Comparison of ENCODE assay signal across 14 mouse cellular contexts in the genomic region with DNA sequence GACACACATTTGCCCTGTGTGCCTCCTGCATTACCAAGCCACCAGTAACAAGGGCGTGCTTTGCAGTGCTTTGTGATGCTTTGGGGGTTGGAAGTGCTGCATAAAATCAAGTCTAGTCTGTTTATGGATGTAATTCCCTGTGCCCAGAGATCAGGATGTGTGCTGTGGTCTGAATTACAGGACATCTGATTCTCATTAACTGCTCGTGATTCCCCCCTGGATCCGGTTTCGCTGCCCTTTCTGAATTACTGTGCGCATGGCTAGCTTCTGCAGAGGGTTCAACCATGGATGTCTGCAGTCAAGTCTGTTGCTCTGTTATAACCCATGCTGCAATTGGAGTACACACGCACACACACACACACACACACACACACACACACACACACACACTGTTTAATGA. TPM values are rescaled to one million over a fixed set of nuclear protein-coding genes. Genes with fewer than 3 reads are reported as not detected.
A peak's percentile ranks its signal among the peaks of the same experiment; 100 is the strongest.
DNase-seq lines count a peak whose midpoint lies in the region; ATAC-seq lines count a peak whose summit lies in the region.
"Had no signal": no experiment of that assay in that cellular context is flagged by ENCODE, and none has a peak within 500 bp of the region (broad histone marks: within the 10 kb centered on the region; RNA-seq: fewer than 3 reads in every experiment).

No protein-coding gene starts in this region.

- no peaks in the 10 kb centered on the region for H3K36me3 ChIP-seq in hindbrain, embryonic 11.5 days (ENCODE audit: control insufficient read depth, insufficient read depth, low read length)
- H3K36me3 ChIP-seq in hindbrain, embryonic 13.5 days = no peaks in the 10 kb centered on the region
- no peaks in the 10 kb centered on the region for H3K36me3 ChIP-seq in limb, embryonic 13.5 days
- H3K36me3 ChIP-seq: liver, embryonic 12.5 days had no signal

- no peak overlapping the region for H3K4me2 ChIP-seq in hindbrain, embryonic 11.5 days (replicated peaks; ENCODE audit: low read depth, low read length)
- no peak overlapping the region for H3K4me2 ChIP-seq in hindbrain, embryonic 13.5 days
- 0 out of 2 replicates have a peak overlapping the region, but pooled peaks have one; percentile 9 for H3K4me2 ChIP-seq in limb, embryonic 13.5 days (replicated peaks)
- H3K4me2 ChIP-seq: liver, embryonic 12.5 days had no signal

- peak; percentile 36 for DNase-seq in hindbrain, embryonic 11.5 days (ENCODE audit: low spot score)
- DNase-seq in MN1 (ENCODE audit: low spot score) = peak; percentile 70
- DNase-seq in embryo, embryonic 9.5 days (ENCODE audit: extremely low spot score) = peak; percentile 54
- no peak for DNase-seq in ovary, postnatal 10 days (ENCODE audit: low spot score)
- DNase-seq in testis, postnatal 14 days (ENCODE audit: low spot score) = no peak
- DNase-seq: cerebellum, postnatal 36 days; forebrain, postnatal 0 days; heart, postnatal 36 days; lung, postnatal 36 days had no signal

- no peaks in the 10 kb centered on the region for H3K27me3 ChIP-seq in hindbrain, embryonic 11.5 days (ENCODE audit: control insufficient read depth, insufficient read depth, low read length)
- no peaks in the 10 kb centered on the region for H3K27me3 ChIP-seq in hindbrain, embryonic 13.5 days
- H3K27me3 ChIP-seq in limb, embryonic 13.5 days = no peaks in the 10 kb centered on the region
- H3K27me3 ChIP-seq: liver, embryonic 12.5 days had no signal

- WGBS in hindbrain, embryonic 11.5 days = 53% methylated on average over 6 of the region's 6 CpGs
- WGBS in hindbrain, embryonic 13.5 days = 63% methylated on average over 6 of the region's 6 CpGs
- 16% methylated on average over 6 of the region's 6 CpGs for WGBS in limb, embryonic 13.5 days

- H3K9me3 ChIP-seq in hindbrain, embryonic 11.5 days (ENCODE audit: control insufficient read depth, low read length) = no peaks in the 10 kb centered on the region
- H3K9me3 ChIP-seq in hindbrain, embryonic 13.5 days = no peaks in the 10 kb centered on the region
- H3K9me3 ChIP-seq in limb, embryonic 13.5 days = no peaks in the 10 kb centered on the region
- H3K9me3 ChIP-seq: liver, embryonic 12.5 days had no signal

- no peaks in the 10 kb centered on the region for H3K4me1 ChIP-seq in hindbrain, embryonic 11.5 days (replicated peaks; ENCODE audit: control insufficient read depth, insufficient read depth, low read length)
- H3K4me1 ChIP-seq in hindbrain, embryonic 13.5 days (replicated peaks) = no peaks in the 10 kb centered on the region
- H3K4me1 ChIP-seq in limb, embryonic 13.5 days = peaks cover 21% of the 10 kb centered on the region
- H3K4me1 ChIP-seq: liver, embryonic 12.5 days had no signal

- no peak overlapping the region for H3K9ac ChIP-seq in hindbrain, embryonic 11.5 days (ENCODE audit: low read depth, low read length)
- H3K9ac ChIP-seq in hindbrain, embryonic 13.5 days = no peak overlapping the region
- H3K9ac ChIP-seq in limb, embryonic 13.5 days = no peak overlapping the region
- H3K9ac ChIP-seq: forebrain, postnatal 0 days; liver, embryonic 12.5 days had no signal

- ATAC-seq in hindbrain, embryonic 11.5 days (ENCODE audit: low FRiP score) = no peak
- no peak for ATAC-seq in hindbrain, embryonic 13.5 days (ENCODE audit: low FRiP score)
- ATAC-seq in limb, embryonic 13.5 days (ENCODE audit: low FRiP score, low read depth) = peak; percentile 78
- no peak for ATAC-seq in activated CD4-positive, CD25-positive, alpha-beta regulatory T cell, adult 4 months
- ATAC-seq: forebrain, postnatal 0 days; intestine, postnatal 0 days; liver, embryonic 12.5 days had no signal

- no peak overlapping the region for H3K27ac ChIP-seq in hindbrain, embryonic 11.5 days (ENCODE audit: low read depth, low read length)
- no peak overlapping the region for H3K27ac ChIP-seq in hindbrain, embryonic 13.5 days
- no peak overlapping the region for H3K27ac ChIP-seq in limb, embryonic 13.5 days
- H3K27ac ChIP-seq: liver, embryonic 12.5 days had no signal

- no peak overlapping the region for H3K4me3 ChIP-seq in hindbrain, embryonic 11.5 days (ENCODE audit: low read depth, low read length)
- H3K4me3 ChIP-seq in hindbrain, embryonic 13.5 days = no peak overlapping the region
- H3K4me3 ChIP-seq in limb, embryonic 13.5 days = no peak overlapping the region
- H3K4me3 ChIP-seq: liver, embryonic 12.5 days had no signal

RNA-seq across cellular contexts. Expression of gene Magi1, which starts 52.5 kb away (rescaled TPM):
- polyA plus RNA-seq in hindbrain, embryonic 11.5 days (2014; fragmentation: Nextera tagmentation; extraction: Ambion mirVana) = 24.8 and 27.4 TPM in 2 replicates
- polyA plus RNA-seq in hindbrain, embryonic 13.5 days (2015; fragmentation: Nextera tagmentation; extraction: Ambion mirVana) = 29.1 and 31.6 TPM in 2 replicates
- polyA plus RNA-seq in limb, embryonic 13.5 days (2015; fragmentation: Nextera tagmentation; extraction: Ambion mirVana) = 12.5 and 13.9 TPM in 2 replicates
- 1 to 10 TPM in 1 of 2 experiments, not detected in 1; 6.4 TPM for polyA plus RNA-seq in activated CD4-positive, CD25-positive, alpha-beta regulatory T cell, adult 4 months (2017; shearing (Covaris generic))

Comparison
In these comparisons a context has a peak if more than half of its experiments do, and no peak if none do; other contexts are left out.
1. DNase-seq: peak in hindbrain, embryonic 11.5 days (single experiment), MN1 (single experiment) and embryo, embryonic 9.5 days (single experiment); none in ovary, postnatal 10 days (single experiment) and testis, postnatal 14 days (single experiment).